Mouse (Mus musculus) heart, adult 2 months (tissue): ENCODE data around the gene AW549877.

Experiments
- CTCF ChIP-seq: fragments of 200-600 bp; IDR thresholded peaks from 2 replicates; pipeline ENCODE4 v1.8.1; 2022; ENCODE audit warnings: antibody characterized with exemption, mild to moderate bottlenecking, moderate library complexity
- POLR2A ChIP-seq: fragments of 200-500 bp; IDR thresholded peaks from 2 replicates; pipeline ENCODE4 v1.6.1; 2011; ENCODE audit warnings: mild to moderate bottlenecking, low read depth, low read length, control low read depth; ENCODE audit not compliant: insufficient read depth

GRCm38 (mm10) chr15:3979871-3980270 lies 15.7 kb downstream of the AW549877 start:
- TF ChIP-seq CTCF (no peak), POLR2A (no peak)
